Mouse (Mus musculus): ENCODE measurements around the gene Dcaf8. TPM values are rescaled to one million over a fixed set of nuclear protein-coding genes. Genes with fewer than 3 reads are reported as not detected.
A peak's percentile ranks its signal among the peaks of the same experiment; 100 is the strongest.

The Dcaf8 gene
- total RNA-seq, 2 experiments from 2014 or later: 114 to 116 TPM

GRCm38 (mm10) chr1:172202894-172203522 lies 55.1 kb downstream of the Dcaf8 start:
- TF ChIP-seq CTCF (conservative IDR thresholded peaks at IDR 0.05): no peak
- H3K4me3 ChIP-seq: peak overlapping the region; percentile 98
- peak in 1 of 2 experiments; percentile 15 for DNase-seq (ENCODE audit: low spot score in 2 of 2)
- H3K27ac ChIP-seq: peak overlapping the region; percentile 95

GRCm38 (mm10) chr1:172203566-172203965 lies 55.7 kb downstream of the Dcaf8 start:
- no peak for TF ChIP-seq CTCF (conservative IDR thresholded peaks at IDR 0.05)
- peak in 1 of 2 experiments; percentile 11 for DNase-seq (ENCODE audit: low spot score in 2 of 2)
- Histone ChIP-seq H3K4me3 (peak overlapping the region; percentile 98), H3K27ac (peak overlapping the region; percentile 95)

GRCm38 (mm10) chr1:172204033-172204813 lies 56.3 kb downstream of the Dcaf8 start:
- TF ChIP-seq CTCF (conservative IDR thresholded peaks at IDR 0.05): no peak
- peak overlapping the region; percentile 95 for H3K27ac ChIP-seq
- H3K4me3 ChIP-seq: peak overlapping the region; percentile 98
- DNase-seq (ENCODE audit: low spot score in 2 of 2): no peak

GRCm38 (mm10) chr1:172204814-172205740 lies 57.2 kb downstream of the Dcaf8 start:
- peak in 1 of 2 experiments; percentile 12 for DNase-seq (ENCODE audit: low spot score in 2 of 2)
- TF ChIP-seq CTCF (conservative IDR thresholded peaks at IDR 0.05): no peak
- Histone ChIP-seq H3K27ac (peak overlapping the region; percentile 95), H3K4me3 (peak overlapping the region; percentile 98)

GRCm38 (mm10) chr1:172205741-172206087 lies 57.8 kb downstream of the Dcaf8 start:
- Histone ChIP-seq H3K4me3 (peak overlapping the region; percentile 98), H3K27ac (peak overlapping the region; percentile 95)
- peak in 1 of 2 experiments; percentile 51 for DNase-seq (ENCODE audit: low spot score in 2 of 2)
- 0 out of 2 replicates have a peak, but pooled peaks have one; percentile 11 for TF ChIP-seq CTCF (conservative IDR thresholded peaks at IDR 0.05)

GRCm38 (mm10) chr1:172206141-172206917 lies 58.4 kb downstream of the Dcaf8 start, which contains the start of gene Pea15a:
Gene Pea15a, minus strand, starts transcription at chr1:172206804.
- peak within 1 kb of the TSS; percentile 95 for H3K27ac ChIP-seq
- no peak for TF ChIP-seq CTCF (conservative IDR thresholded peaks at IDR 0.05)
- H3K4me3 ChIP-seq: peak within 1 kb of the TSS; percentile 98
- DNase-seq (ENCODE audit: low spot score in 2 of 2): peak; percentile 81 to 86

GRCm38 (mm10) chr1:172207111-172207584 lies 59.3 kb downstream of the Dcaf8 start:
- Histone ChIP-seq H3K4me3 (peak overlapping the region; percentile 98), H3K27ac (peak overlapping the region; percentile 95)
- TF ChIP-seq CTCF (conservative IDR thresholded peaks at IDR 0.05): no peak
- DNase-seq (ENCODE audit: low spot score in 2 of 2): peak; percentile 39 to 46

GRCm38 (mm10) chr1:172212776-172213175 lies 64.9 kb downstream of the Dcaf8 start:
- H3K4me3 ChIP-seq: no peak overlapping the region
- no peak for DNase-seq (ENCODE audit: low spot score in 2 of 2)
- no peak for TF ChIP-seq CTCF (conservative IDR thresholded peaks at IDR 0.05)
- no peak overlapping the region for H3K27ac ChIP-seq

- no peak for DNase-seq (ENCODE audit: low spot score in 2 of 2)
- H3K27ac ChIP-seq: peak overlapping the region; percentile 24; the same call in 1 of the 2 replicates
- H3K4me3 ChIP-seq: no peak overlapping the region
- TF ChIP-seq CTCF (conservative IDR thresholded peaks at IDR 0.05): no peak
These were observed 65.9 kb downstream of the Dcaf8 start for GRCm38 (mm10) chr1:172213771-172214170.

- no peak overlapping the region for H3K27ac ChIP-seq
- no peak overlapping the region for H3K4me3 ChIP-seq
- DNase-seq (ENCODE audit: low spot score in 2 of 2): no peak
- no peak for TF ChIP-seq CTCF (conservative IDR thresholded peaks at IDR 0.05)
These were observed 66.9 kb downstream of the Dcaf8 start for GRCm38 (mm10) chr1:172214748-172215147.

GRCm38 (mm10) chr1:172217148-172217547 lies 69.3 kb downstream of the Dcaf8 start:
- H3K4me3 ChIP-seq: peak overlapping the region; percentile 31
- TF ChIP-seq CTCF (conservative IDR thresholded peaks at IDR 0.05): peak; percentile 82
- peak; percentile 95 to 98 for DNase-seq (ENCODE audit: low spot score in 2 of 2)
- peak overlapping the region; percentile 89 for H3K27ac ChIP-seq

Measured in layer of hippocampus, adult 2 months (tissue).